Mouse (Mus musculus) brain, embryonic 14.5 days (tissue): Measurements from ENCODE around the gene Olfr484. TPM values are rescaled to one million over a fixed set of nuclear protein-coding genes. Genes with fewer than 3 reads are reported as not detected.
"Not testable (repeated sequence)": the region's sequence is repeated elsewhere in the genome, so short reads cannot be mapped to it uniquely, and the experiment has no call there.

Source experiments
- DNase-seq: peaks from one replicate; pipeline ENCODE4 v3.0.0-alpha.2; 2011; ENCODE audit warnings: low read depth
- CTCF ChIP-seq: fragments of 200-500 bp; IDR thresholded peaks from 2 replicates; pipeline ENCODE4 v1.5.1; 2012; ENCODE audit warnings: inconsistent platforms, mild to moderate bottlenecking, moderate library complexity, borderline replicate concordance; ENCODE audit not compliant: insufficient read depth, insufficient read length; ENCODE audit errors: extremely low read depth
- POLR2A ChIP-seq: fragments of 200-500 bp; IDR thresholded peaks from 2 replicates; pipeline ENCODE4 v1.6.1; 2012; ENCODE audit warnings: mild to moderate bottlenecking, inconsistent platforms, borderline replicate concordance; ENCODE audit not compliant: poor library complexity, insufficient read depth, insufficient read length, severe bottlenecking; ENCODE audit errors: extremely low read depth
- polyA plus RNA-seq: library from polyadenylated mRNA; depleted of rRNA; stranded (reverse); fragments of >200 nt; gene quantifications from 2 replicates; pipeline ENCODE4 v1.2.3, GENCODE M21; 2012; rRNA removed

Gene Olfr484
- not detected in 2 replicates for polyA plus RNA-seq

- no peak for TF ChIP-seq CTCF
- no peak for TF ChIP-seq POLR2A
- no peak for DNase-seq
Measured at GRCm38 (mm10) chr7:108127349-108127748, at the start of gene Olfr484. Gene Olfr484 (minus strand): TSS chr7:108127449.

DNA sequence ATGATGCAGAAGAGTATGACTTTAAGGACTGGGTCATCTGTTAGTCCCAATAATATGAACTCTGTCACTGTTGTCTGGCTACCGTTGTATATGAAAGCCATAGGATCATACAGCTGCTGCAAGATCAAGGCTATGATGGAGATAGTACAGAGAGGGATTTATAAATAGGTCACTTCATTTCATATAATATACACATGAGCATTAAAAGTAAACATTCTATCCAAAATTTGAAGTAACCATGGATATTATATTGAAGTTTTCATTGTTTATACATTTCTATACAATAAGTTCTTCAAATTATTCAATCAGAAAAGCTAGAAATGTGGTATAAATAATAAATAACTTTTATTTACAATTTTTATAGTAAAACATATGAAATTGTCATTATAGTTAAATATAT lies 45.4 kb upstream of the Olfr484 start, which contains the start of gene Olfr486:
Gene Olfr486, minus strand, starts transcription at position 101 of the 400 bp plus-strand sequence.
- DNase-seq = not testable (repeated sequence)

- no peak for DNase-seq
- TF ChIP-seq CTCF = no peak
- no peak for TF ChIP-seq POLR2A
Measured at GRCm38 (mm10) chr7:108159771-108160170, 32.5 kb upstream of the Olfr484 start, which contains the start of gene Olfr485. Gene Olfr485 (minus strand): TSS chr7:108159871.

- no peak for DNase-seq
- TF ChIP-seq POLR2A = no peak
- no peak for TF ChIP-seq CTCF
Measured at GRCm38 (mm10) chr7:108121416-108121815, 5.8 kb downstream of the Olfr484 start.

DNA sequence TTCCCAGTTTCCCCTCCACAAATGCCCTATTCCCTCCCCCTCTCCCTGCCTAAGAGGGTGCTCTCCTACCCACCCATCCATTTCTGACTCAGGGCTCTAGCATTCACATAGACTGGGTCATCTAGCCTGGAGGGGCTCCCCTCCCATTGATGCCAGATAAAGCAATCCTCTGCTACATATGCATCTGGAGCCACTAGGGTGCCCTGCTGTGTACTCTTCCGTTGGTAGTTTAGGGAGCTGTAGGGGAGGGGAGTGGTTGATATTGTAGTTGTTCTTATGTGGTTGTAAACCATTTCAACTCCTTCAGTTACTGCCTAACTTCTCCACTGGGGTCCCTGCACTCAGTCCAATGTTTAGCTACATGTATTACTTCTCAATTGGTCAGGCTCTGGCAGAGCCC lies 6.6 kb downstream of the Olfr484 start:
- TF ChIP-seq POLR2A (no peak), CTCF (no peak)

DNA sequence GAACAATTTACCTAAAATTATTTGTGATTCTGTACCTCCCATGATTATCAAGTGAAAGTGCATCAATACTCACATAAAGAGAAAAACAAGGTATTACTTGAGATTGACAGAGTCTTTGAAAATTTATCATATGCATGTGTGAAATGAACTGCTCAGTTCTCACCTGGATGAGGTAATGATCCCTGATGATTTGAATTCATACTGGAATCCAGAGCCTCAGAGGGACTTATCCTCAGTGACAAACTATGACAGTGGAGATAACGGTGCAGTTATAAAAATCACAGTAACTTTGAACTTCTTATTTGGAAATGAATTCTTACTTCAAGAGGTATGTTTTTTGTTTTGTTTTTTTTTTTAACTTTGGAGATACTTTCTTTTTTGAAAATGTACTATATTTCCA lies 26.7 kb downstream of the Olfr484 start, which contains the start of gene Olfr483:
Gene Olfr483, plus strand, starts transcription at position 301 of the 400 bp plus-strand sequence.
- TF ChIP-seq POLR2A (no peak), CTCF (no peak)
- no peak for DNase-seq

More for the DNA sequence above, 6.6 kb downstream of the Olfr484 start:
- DNase-seq = no peak

- TF ChIP-seq POLR2A (no peak), CTCF (no peak)
- DNase-seq = no peak
Measured at GRCm38 (mm10) chr7:108097486-108097885, 29.8 kb downstream of the Olfr484 start, which contains the start of gene Olfr482. Gene Olfr482 (minus strand): TSS chr7:108097586.

DNA sequence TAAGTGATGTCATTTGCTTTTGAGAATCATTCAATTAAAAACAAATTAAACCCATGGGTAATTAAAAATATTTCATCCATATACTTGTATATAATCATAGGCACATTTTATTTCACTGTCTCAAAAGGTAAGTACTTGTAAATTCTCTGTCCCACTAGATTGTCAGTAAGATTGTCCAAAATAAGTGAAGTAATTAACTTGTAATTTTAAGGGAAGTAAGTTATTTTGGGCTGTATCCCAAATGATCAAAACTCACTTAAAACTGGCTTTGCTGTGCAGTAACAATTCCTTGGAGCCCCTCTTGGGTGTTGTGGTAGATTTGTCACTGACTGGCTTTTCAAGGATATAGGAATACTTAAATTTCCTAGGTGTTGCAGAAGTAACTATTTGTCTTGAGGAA lies 47.7 kb downstream of the Olfr484 start, which contains the start of gene Olfr481:
Gene Olfr481, plus strand, starts transcription at position 301 of the 400 bp plus-strand sequence.
- DNase-seq = no peak
- TF ChIP-seq CTCF (no peak), POLR2A (no peak)

Other genes starting within 250 kb of the Olfr484 start
- not detected in 2 replicates for gene Olfr472, start 229.5 kb downstream of the Olfr484 start, polyA plus RNA-seq
- gene Olfr473, start 197.0 kb downstream of the Olfr484 start, polyA plus RNA-seq = not detected in 2 replicates
- gene Olfr474, start 172.8 kb downstream of the Olfr484 start, polyA plus RNA-seq = not detected in 2 replicates
- not detected in 2 replicates for gene Olfr476, start 162.6 kb downstream of the Olfr484 start, polyA plus RNA-seq
- not detected in 2 replicates for gene Olfr477, start 140.8 kb downstream of the Olfr484 start, polyA plus RNA-seq
- gene Olfr478, start 93.5 kb downstream of the Olfr484 start, polyA plus RNA-seq = not detected in 2 replicates
- not detected in 2 replicates for gene Olfr479, start 76.8 kb downstream of the Olfr484 start, polyA plus RNA-seq
- gene Olfr480, start 60.1 kb downstream of the Olfr484 start, polyA plus RNA-seq = not detected in 2 replicates
- gene Olfr481, start 47.6 kb downstream of the Olfr484 start, polyA plus RNA-seq = not detected in 2 replicates
- gene Olfr482, start 29.9 kb downstream of the Olfr484 start, polyA plus RNA-seq = 0.03 TPM in 1 of 2 replicates, not detected in the other
- not detected in 2 replicates for gene Olfr483, start 26.6 kb downstream of the Olfr484 start, polyA plus RNA-seq
- gene Olfr485, start 32.4 kb upstream of the Olfr484 start, polyA plus RNA-seq = not detected in 2 replicates
- not detected in 2 replicates for gene Olfr486, start 45.3 kb upstream of the Olfr484 start, polyA plus RNA-seq
- not detected in 2 replicates for gene Olfr487, start 87.2 kb upstream of the Olfr484 start, polyA plus RNA-seq
- not detected in 2 replicates for gene Olfr488, start 130.9 kb upstream of the Olfr484 start, polyA plus RNA-seq
- gene Olfr490, start 161.5 kb upstream of the Olfr484 start, polyA plus RNA-seq = not detected in 2 replicates
- not detected in 2 replicates for gene Olfr491, start 186.0 kb upstream of the Olfr484 start, polyA plus RNA-seq
- not detected in 2 replicates for gene Olfr492, start 196.2 kb upstream of the Olfr484 start, polyA plus RNA-seq
- gene Olfr493, start 219.5 kb upstream of the Olfr484 start, polyA plus RNA-seq = not detected in 2 replicates
- gene Olfr494, start 237.9 kb upstream of the Olfr484 start, polyA plus RNA-seq = not detected in 2 replicates